Mouse (Mus musculus): ENCODE measurements around the gene Fam198b. TPM values are rescaled to one million over a fixed set of nuclear protein-coding genes. Genes with fewer than 3 reads are reported as not detected.
A peak's percentile ranks its signal among the peaks of the same experiment; 100 is the strongest.

The Fam198b gene
- total RNA-seq, 2 experiments from 2014 or later: 6.5 to 8.9 TPM

- DNase-seq (ENCODE audit: low spot score in 2 of 2): peak; percentile 63 to 77
Observed at GRCm38 (mm10) chr3:79884761-79885189, 442 bp downstream of the Fam198b start.

GRCm38 (mm10) chr3:79885686-79886356, 1.5 kb downstream of the Fam198b start:
- DNase-seq (ENCODE audit: low spot score in 2 of 2): no peak

GRCm38 (mm10) chr3:79886357-79887091, 2.2 kb downstream of the Fam198b start:
- DNase-seq (ENCODE audit: low spot score in 2 of 2): no peak

- DNase-seq (ENCODE audit: low spot score in 2 of 2): peak in 1 of 2 experiments; percentile 55
Observed at GRCm38 (mm10) chr3:79887161-79887855, 3.0 kb downstream of the Fam198b start.

DNA sequence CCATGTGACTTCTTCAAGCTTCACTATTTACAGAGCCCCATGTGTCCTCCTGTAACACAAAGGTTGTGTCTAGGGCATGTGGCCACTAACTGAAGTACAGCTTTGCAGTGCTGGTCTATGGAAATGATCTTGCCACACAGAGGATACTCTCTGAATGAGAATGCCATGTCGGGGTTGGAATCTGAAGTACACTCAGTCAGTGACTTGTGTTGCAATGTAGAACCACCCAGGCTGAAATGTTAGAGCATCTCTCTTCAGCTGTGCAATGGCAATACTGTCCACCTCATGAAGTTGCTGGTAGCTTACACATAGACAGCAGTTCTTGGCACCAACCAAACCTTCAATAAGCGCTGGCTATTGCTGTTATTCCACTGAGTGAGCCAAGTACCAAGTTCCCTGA, 3.6 kb downstream of the Fam198b start:
- no peak for DNase-seq (ENCODE audit: low spot score in 2 of 2)

GRCm38 (mm10) chr3:79897534-79898370, 13.4 kb downstream of the Fam198b start:
- DNase-seq (ENCODE audit: low spot score in 2 of 2): peak in 1 of 2 experiments; percentile 22

- no peak for DNase-seq (ENCODE audit: low spot score in 2 of 2)
Observed at GRCm38 (mm10) chr3:79898514-79898913, 14.2 kb downstream of the Fam198b start.

- DNase-seq (ENCODE audit: low spot score in 2 of 2): no peak
Observed at GRCm38 (mm10) chr3:79899906-79900305, 15.6 kb downstream of the Fam198b start.

DNA sequence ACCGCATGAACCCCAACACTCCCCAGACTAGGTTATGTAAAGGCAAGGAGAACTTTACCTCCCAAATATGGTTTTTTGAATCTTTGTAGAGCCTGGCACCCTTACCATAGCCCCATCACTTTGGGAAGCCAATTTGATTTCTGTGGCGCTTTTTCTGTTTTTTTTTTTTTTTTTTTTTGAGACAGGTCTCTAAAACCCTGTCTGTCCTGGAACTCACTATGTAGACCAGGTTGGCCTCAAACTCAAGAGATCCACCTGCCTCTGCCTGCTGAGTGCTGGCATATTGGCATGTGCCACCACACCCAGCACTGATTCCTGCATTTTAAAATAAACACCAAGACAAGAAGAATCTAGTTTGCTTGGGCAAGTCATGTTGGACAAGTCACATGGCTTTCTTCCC, 16.2 kb downstream of the Fam198b start:
- DNase-seq (ENCODE audit: low spot score in 2 of 2): no peak

DNA sequence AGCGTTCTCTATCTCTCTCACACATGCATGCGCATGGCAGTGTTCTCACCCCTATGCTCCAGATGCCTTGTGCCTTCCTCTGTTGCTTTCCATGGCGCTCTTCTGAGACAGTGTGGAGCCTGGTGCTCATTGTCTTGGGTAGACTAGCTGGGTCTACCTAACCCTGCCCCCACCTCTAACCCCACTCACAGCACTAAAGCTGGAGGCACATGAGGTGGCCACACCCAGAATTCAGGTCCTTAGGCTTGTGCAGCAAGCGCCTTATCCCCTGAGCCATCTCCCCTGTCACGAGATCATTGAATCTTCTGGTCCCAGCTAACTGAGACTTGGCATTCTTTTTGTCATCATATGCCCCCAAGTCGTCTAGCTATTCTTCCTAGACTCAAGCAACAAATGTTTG, 17.0 kb downstream of the Fam198b start:
- DNase-seq (ENCODE audit: low spot score in 2 of 2): no peak

DNA sequence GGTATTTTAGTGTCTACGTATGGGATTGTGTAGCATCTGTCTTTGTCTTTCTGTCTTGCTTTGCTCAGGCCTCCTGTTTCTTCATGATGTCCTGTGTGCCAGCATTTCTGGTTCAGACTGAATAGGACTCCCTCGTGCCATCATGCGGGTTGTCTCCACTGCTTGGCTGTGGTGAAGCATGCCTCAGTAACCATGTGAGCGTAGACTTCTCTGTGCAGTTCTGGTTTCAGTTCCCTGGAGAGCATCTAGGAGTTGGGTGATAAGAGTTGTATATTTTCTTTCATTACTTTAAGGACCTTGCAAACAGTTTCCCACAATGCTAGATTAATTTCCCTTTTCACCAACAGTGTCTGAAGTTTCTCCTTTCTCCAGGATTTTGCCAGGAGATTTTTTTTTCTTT, 17.4 kb downstream of the Fam198b start:
- no peak for DNase-seq (ENCODE audit: low spot score in 2 of 2)

DNA sequence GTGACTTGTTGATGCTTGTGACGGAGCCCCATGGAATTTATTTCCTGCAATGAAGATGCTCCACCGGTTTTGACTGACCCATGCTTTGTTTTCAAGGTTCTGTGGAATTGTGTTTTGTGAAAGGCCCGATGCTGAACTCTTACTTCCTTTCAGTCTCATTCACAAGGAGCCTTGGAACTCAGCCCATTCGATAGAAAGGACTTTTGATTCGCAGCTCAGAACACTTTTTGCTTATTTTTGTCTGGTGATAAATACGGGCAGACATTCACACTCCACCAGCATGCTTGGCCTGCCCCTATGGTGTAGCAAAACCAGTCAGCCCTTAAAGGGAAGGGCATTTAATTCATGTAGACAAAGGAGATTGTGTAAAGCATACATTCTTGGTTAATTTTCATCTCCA, 19.5 kb downstream of the Fam198b start:
- DNase-seq (ENCODE audit: low spot score in 2 of 2): peak in 1 of 2 experiments; percentile 26

- no peak for DNase-seq (ENCODE audit: low spot score in 2 of 2)
Observed at GRCm38 (mm10) chr3:79904238-79904757, 20.0 kb downstream of the Fam198b start.

GRCm38 (mm10) chr3:79905397-79905796, 21.1 kb downstream of the Fam198b start:
- DNase-seq (ENCODE audit: low spot score in 2 of 2): no peak

DNA sequence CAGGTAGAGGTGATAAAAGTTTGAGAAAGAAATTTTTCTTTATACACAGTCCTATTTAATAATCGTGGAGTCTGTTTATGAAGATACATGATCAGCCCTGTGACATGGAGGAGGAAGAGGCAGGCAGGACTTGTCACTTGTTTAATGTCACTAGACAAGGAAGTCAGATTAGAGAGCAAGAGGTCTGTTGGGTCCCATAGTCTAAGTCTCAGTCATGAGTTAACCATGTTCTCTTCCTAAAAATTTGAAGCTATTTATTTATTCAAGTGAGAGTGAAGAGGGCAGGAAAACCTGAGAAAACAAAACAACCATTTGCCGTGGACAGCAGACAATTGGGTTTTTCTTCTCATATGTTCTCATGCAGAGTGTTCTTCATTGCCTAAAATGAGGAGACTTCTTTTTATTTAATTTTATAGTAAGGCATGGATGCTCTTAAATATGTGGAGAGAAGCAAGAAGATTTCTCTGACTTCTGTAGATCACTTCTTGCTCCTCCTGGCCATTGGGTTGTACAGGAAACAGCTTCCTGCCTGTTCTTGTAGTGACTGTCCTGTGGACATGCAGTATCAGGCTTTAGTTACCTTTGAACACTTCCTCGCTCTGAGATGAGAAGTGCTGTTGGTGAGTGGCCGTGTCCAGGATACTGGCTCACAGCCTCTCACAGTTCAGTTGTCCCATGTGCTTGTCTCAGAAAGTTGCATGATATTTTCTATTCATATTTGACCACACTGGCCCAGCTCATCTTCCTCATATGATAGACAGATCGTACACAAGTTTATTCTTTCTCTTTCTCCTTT, 22.1 kb downstream of the Fam198b start:
- no peak for DNase-seq (ENCODE audit: low spot score in 2 of 2)

- no peak for DNase-seq (ENCODE audit: low spot score in 2 of 2)
Observed at GRCm38 (mm10) chr3:79907223-79907622, 22.9 kb downstream of the Fam198b start.

DNA sequence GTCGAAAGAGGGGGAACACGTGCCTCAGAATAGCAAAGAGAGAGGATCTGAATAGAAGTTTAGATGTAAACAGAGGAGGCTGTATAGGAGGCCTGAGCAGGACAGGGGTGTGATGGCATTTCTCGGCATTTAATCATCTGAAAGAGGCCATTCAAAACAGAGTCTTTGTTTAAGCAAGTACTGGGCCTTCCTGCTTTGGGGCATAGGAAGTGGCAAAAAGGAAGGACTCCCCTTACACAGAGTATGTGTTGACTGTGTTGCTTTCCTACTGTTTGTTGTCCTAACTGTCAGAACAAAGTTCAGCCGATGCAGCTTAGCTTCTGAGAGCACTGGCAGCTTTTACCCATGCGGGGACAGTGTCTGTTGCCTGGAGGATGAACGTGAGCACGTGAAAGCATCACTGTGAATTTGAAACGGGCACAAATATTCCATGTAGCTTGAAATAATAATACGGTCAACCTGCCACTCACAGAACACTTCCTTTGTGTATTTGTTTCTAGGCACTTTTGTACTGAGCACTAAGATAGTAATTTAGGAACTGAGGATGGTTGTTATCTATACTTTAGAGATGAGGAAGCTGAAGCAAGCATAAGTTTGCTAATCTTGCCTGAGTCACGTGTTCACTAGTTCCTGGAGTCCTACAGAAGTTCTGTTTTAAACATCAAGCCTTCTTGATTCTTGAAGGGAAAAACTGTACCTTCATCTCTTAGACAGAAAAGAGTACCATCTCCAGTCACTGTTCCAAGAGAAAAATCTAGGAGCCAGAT, 26.2 kb downstream of the Fam198b start:
- no peak for DNase-seq (ENCODE audit: low spot score in 2 of 2)

GRCm38 (mm10) chr3:79911166-79911565, 26.8 kb downstream of the Fam198b start:
- DNase-seq (ENCODE audit: low spot score in 2 of 2): no peak

DNA sequence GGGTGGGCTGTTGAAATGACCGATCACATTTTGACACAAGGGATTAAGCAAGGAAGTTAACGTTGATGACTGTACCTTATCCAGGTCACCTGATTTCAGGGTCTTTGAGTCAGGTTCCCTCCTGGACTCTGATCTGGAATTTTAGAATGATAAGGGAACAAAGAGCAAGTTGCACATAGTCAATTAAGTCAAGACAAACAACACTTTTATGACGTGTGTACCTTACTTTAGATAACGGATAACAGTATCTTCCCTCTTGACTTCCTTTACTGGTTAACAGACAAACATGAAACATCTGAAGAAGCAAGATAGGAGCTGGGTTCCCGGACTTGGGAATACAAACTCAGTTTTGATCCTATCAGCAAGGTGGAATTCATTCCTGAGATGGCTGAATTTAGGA, 29.7 kb downstream of the Fam198b start:
- DNase-seq (ENCODE audit: low spot score in 2 of 2): no peak
